Mouse (Mus musculus) liver, adult 2 months (tissue): Measurements from ENCODE around the gene Cdca5.
A peak's percentile ranks its signal among the peaks of the same experiment; 100 is the strongest.

ENCODE experiments used
- CTCF ChIP-seq: fragments of 200-500 bp; IDR thresholded peaks from 2 replicates; pipeline ENCODE4 v1.5.1; 2011; ENCODE audit warnings: low read depth, low read length, control low read depth
- POLR2A ChIP-seq: fragments of 200-500 bp; IDR thresholded peaks from 2 replicates; pipeline ENCODE4 v1.6.1; 2011; ENCODE audit warnings: low read length, control low read depth; ENCODE audit not compliant: insufficient read depth; ENCODE audit errors: extremely low read depth

DNA sequence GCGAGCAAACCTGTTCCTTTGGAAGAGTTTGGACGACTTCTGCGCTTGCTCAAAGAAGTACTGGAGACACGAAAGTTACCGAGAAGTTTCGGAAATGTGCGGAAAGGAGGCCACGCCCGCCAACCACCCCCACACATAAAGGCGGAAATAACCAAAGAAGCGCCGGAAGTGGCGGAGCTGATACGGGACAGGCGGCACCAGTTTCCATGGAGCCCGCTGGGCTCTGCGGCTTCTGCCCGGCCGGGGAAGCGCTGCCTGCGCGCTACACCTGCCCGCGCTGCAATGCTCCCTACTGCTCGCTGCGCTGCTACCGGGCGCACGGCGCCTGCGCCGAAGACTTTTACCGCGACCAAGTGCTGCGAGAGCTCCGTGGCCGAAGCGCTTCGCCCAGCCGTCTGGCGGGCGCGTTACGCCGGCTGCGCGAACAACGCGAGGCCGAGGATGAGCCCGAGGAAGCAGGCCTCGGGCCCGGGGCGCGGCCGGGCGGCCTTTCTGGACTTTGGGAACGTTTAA, 23.7 kb upstream of the Cdca5 start, which contains the start of gene Znhit2:
- TF ChIP-seq POLR2A (peak; percentile 49; the same call in 1 of the 2 replicates), CTCF (no peak)
